Mouse (Mus musculus) megakaryocyte, adult 5-6 weeks (primary cell): ENCODE data around the gene Cox4i1. TPM values are rescaled to one million over a fixed set of nuclear protein-coding genes. Genes with fewer than 3 reads are reported as not detected.

ENCODE experiments used
- ATAC-seq: 2 replicates; pipeline ENCODE4 v1.8.0; 2016; ENCODE audit warnings: mild to moderate bottlenecking, inconsistent platforms; ENCODE audit not compliant: poor library complexity, severe bottlenecking
- total RNA-seq, 2 experiments: library from RNA; stranded (forward) in 1 of 2; stranded (reverse) in 1 of 2; fragments of 153-499, 151-499 nt in 1 of 2; fragments of 221-1000, 200-1000 nt in 1 of 2; gene quantifications; 2 replicates each; pipeline versions ENCODE4 v1.2.3 to v1.2.4; 2015 to 2017

Cox4i1 gene
- total RNA-seq (2015) (776 and 796 TPM in 2 replicates), total RNA-seq (2017) (479 and 480 TPM in 2 replicates)

- ATAC-seq: peak; percentile 91
Measured at GRCm38 (mm10) chr8:120667561-120668373, at the start of gene Cox4i1, which contains the start of gene Gm27021. TSS of gene Cox4i1 (plus strand) at chr8:120668222. TSS of gene Gm27021 (minus strand) at chr8:120668079.

GRCm38 (mm10) chr8:120619235-120620180 lies 48.5 kb upstream of the Cox4i1 start:
- peak; percentile 53 for ATAC-seq

- no peak for ATAC-seq
Measured at GRCm38 (mm10) chr8:120620441-120620840, 47.6 kb upstream of the Cox4i1 start.

DNA sequence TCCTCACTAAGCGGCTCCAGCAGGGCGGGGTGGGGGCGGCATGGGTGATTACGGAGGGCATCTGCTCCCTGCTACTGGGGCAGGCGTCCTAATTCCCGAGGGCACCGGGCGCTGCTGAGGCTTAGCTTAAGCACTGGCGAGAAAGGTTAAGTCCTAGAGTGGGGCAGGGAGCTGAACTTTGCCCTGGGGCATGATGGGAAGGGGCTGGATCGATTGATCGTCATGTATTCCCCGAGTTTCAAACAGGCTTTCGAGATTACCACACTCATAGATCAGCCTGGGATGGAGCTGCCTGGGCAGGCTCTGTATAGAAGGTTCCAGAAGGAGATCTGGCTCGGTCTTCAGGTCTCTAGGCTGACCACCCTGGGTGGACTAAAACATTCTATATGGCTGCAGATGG lies 45.9 kb upstream of the Cox4i1 start:
- no peak for ATAC-seq

- ATAC-seq: no peak
Measured at GRCm38 (mm10) chr8:120623608-120624007, 44.4 kb upstream of the Cox4i1 start.

- ATAC-seq: no peak
Measured at GRCm38 (mm10) chr8:120626461-120626860, 41.6 kb upstream of the Cox4i1 start.

GRCm38 (mm10) chr8:120627298-120627697 lies 40.7 kb upstream of the Cox4i1 start:
- no peak for ATAC-seq

- no peak for ATAC-seq
Measured at GRCm38 (mm10) chr8:120630031-120630430, 38.0 kb upstream of the Cox4i1 start.

- ATAC-seq: no peak
Measured at GRCm38 (mm10) chr8:120630848-120631247, 37.2 kb upstream of the Cox4i1 start.

DNA sequence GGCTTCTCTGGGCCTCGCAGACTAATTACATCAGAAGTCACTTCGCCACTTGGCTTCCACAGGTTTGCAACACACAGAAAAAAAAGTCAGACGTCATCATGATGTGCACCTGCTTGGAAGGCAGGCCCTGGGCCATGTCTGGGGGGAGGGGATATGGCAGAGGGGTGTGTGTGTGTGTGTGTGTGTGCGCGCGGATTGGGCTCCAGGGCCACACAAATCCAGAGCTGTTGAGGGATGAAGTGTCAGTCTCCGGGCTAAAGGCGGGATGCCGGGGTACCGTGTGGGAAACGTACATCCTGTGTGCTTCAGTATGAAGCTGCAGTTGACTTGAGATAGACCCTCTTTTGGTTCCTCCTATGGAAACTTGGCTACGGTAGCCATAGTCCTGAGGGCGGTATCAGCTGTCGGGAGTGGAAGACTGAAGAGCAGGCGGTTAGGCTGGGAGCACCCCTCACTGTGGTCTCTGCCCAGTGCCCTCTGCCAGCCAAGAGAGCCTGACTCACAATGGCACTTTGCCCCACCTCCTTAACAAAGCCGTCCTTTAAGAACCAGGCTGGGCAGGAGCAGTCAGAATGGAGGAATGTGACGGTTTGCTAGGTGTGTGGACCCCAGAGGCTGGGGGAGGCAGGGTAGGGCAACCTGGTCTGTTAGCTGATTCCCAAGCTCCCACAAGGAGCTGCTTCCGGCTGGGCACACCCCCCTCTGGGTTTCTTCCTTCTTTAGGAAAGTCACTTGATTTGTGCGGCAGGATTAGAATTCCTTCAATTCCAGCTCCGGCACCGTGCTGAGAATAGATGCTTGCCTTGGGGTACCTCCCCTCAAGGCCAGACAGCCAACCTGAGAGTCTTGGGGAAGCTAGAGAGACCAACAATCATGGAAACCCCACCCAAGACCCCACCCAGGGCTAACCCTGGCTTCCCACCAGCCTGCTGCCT lies 36.3 kb upstream of the Cox4i1 start:
- no peak for ATAC-seq

DNA sequence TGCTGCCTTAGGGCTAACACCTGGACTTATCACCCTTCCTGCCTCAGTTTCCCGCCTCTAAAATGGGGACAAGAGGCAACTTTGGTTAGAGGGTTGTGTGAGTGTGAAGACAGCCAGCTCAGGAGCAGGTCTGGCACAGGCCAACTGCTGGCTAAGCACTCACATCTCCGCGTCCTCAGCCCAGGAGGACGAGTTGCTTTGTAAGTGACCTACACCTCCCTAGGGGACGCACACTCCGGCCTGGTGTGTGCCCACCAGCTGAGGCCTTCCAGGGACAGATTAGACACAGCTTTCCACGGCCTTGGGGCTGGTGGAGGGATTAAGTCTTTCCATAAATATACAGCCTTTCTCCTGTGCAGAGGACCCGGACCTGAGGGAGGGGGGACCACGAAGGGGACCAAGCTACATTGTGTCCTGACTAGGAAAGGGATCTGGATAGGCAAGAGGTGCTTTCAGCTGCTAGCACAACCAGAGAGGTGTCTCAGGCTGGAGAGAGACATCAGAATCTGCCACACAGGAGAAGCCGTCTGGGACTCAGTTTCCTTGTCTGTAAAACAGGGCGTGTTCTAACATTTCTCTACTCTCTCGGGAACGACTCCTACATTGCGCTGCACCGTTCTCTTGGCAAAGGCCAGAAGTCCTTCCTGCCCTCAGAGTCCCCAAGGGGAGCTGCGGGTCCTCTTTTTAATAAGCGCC lies 34.9 kb upstream of the Cox4i1 start:
- no peak for ATAC-seq

GRCm38 (mm10) chr8:120633665-120634271 lies 34.3 kb upstream of the Cox4i1 start:
- ATAC-seq: no peak

DNA sequence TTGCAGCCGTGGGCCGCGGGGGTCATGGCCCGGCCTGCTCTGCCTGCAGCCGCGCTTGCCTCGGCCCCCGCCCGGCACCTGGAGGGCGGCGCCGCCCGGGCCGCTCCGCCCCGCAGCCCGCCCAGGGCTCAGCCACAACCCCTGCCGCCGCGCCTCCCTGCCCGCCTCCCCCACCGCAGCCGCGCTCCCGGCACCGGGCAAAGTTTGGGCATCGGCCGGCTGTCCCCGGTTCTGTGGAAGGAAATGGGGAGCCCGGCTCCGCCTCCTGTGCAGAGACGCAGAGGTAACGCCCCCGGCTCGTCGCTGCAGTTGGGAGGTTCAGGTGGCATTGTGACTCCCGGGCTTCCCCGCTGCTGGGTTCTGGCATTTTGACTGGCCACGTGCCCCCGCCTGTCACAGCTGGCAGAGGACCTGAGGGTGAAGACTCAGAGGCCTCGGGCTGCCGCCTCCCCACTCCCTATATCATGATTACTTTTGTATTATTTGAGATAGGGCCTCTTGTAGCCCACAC lies 33.6 kb upstream of the Cox4i1 start:
- ATAC-seq: peak; percentile 52

DNA sequence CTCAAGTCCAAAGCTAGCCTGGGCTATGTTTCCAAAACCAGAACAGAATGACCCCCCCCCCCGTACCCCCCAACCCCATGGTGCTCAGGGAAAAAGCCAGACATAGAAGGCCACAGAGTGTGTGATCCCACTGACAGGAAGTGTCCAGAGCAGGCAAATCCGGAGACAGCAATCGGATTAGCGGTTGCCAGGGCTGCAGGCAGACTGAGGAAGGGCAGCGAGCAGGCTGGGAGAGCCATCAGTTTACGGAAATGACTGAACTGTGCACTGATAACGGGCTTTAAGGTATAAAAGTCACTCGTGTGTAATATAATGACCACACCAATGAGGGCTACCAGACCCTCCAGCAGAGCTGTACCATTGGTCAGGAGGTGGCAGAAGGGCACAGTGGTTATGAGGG lies 26.8 kb upstream of the Cox4i1 start:
- no peak for ATAC-seq

GRCm38 (mm10) chr8:120642031-120642662 lies 25.9 kb upstream of the Cox4i1 start:
- ATAC-seq: no peak

DNA sequence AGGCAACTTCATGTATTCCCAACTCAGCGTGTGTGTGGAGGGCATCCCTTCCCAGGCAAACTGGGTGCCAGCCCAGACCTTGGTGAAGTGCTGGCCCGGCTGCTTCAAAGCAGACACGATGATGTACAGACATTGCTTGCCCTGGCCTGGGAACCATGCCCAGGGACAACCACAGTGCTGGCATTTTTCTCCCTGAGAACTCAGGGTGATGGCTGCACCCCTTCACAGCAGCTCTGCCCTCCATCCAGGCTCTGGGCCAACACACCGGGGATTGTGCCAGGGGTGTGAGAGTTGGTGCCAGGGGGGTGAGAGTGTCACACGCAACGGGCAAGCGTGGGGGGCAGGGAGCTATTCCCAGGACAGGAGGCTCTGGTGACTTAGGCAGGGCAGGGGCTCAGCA lies 23.4 kb upstream of the Cox4i1 start:
- no peak for ATAC-seq

DNA sequence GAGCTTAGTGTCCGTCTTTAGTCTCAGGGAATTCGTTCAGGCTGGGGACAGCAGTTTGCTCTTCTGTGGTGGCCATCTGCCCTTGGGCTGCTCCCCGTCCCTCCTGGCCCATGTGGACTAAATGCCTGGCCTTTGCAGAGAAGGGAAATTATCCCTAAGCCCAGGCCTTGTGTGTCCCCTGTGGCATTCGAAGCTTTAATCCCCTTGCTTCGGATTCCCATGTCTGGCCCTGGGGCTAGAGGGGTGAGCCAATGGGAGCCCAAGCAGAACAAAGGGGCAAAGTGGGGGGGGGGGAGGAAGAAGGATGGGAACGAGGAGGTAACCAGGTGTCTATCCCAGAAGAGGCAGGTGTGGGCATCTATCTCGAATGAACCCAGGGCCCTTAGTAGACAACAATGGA lies 20.5 kb upstream of the Cox4i1 start, which contains the start of gene 1190005I06Rik:
TSS of gene 1190005I06Rik (minus strand) at position 101 of the 400 bp plus-strand sequence.
- ATAC-seq: no peak

DNA sequence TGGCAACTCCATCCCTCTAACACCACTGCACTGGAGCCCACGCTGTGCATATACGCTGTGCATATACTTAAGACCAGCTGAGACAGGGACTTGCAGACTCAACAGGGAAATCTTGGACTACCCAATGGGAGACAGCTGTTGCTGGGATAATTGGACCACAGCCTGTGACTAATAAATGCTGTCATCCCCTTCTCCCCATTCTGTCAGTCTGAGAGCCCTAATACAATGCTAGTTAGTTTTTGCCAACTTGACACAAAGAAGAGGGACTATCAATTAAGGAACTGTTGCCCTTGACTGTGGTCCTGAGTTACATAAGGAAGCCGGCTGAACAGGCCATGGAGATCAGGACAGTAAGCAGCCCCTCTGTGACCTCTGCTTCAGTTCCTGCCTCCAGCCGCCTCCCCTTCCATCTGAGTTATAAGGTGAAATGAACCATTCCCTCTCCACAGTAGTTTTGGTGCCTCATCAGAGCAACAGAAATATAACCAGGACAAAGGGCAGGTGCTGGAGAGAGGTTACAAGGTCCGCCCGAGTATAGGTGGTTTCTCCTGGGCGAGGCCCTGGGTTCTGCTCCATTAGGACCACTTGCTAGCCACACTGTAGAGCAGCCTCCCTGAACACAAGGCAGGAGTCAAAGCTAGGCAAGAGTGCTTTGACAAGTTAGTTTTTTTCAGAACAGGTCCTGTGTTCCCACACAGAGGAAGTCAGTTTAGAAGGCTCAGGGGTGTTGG lies 11.5 kb upstream of the Cox4i1 start:
- ATAC-seq: no peak
